Mouse (Mus musculus) small intestine, adult 2 months (tissue): ENCODE results near the gene Vmn1r157.
"Not testable (repeated sequence)": the region's sequence is repeated elsewhere in the genome, so short reads cannot be mapped to it uniquely, and the experiment has no call there.

ENCODE experiments used
- CTCF ChIP-seq: fragments of 200-500 bp; IDR thresholded peaks from 2 replicates; pipeline ENCODE4 v1.5.1; 2012; ENCODE audit warnings: low read depth, mild to moderate bottlenecking, control low read depth, inconsistent platforms, low read length, moderate library complexity, mixed read lengths; ENCODE audit not compliant: insufficient replicate concordance, insufficient read length; ENCODE audit errors: extremely low read depth
- POLR2A ChIP-seq: fragments of 200-500 bp; IDR thresholded peaks from 2 replicates; pipeline ENCODE4 v1.6.1; 2012; ENCODE audit warnings: low read depth, mild to moderate bottlenecking, control low read depth, inconsistent platforms, low read length, moderate library complexity

- TF ChIP-seq CTCF, POLR2A: not testable (repeated sequence)
Observed at GRCm38 (mm10) chr7:22775981-22776380, 14.5 kb downstream of the Vmn1r157 start.
